Mouse (Mus musculus): ENCODE results near the gene Ptar1. TPM values are rescaled to one million over a fixed set of nuclear protein-coding genes. Genes with fewer than 3 reads are reported as not detected.

Gene Ptar1
- polyA plus RNA-seq, 2 experiments, result 5.5 to 5.6 TPM

DNA sequence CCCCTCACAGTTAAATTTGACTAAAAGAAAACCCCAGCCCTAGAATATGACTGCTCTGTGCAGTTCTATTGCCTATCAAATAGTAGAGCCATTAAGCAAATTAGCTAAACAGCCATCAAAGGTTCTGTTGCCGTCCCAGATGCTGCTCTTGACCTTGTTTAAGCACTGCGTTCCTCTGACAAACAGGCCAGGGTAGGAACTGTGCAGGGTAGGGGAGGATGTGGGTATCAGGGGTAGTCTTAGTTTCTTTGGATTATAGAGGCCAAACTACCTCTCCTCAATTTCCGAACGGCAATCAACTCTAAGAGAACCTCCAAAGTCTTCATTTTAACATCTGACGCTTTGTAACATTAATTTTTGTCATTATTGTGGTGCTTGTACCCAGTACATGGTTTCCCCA lies 34.1 kb upstream of the Ptar1 start:
- 90% methylated on average over 5 of the region's 5 CpGs for WGBS

DNA sequence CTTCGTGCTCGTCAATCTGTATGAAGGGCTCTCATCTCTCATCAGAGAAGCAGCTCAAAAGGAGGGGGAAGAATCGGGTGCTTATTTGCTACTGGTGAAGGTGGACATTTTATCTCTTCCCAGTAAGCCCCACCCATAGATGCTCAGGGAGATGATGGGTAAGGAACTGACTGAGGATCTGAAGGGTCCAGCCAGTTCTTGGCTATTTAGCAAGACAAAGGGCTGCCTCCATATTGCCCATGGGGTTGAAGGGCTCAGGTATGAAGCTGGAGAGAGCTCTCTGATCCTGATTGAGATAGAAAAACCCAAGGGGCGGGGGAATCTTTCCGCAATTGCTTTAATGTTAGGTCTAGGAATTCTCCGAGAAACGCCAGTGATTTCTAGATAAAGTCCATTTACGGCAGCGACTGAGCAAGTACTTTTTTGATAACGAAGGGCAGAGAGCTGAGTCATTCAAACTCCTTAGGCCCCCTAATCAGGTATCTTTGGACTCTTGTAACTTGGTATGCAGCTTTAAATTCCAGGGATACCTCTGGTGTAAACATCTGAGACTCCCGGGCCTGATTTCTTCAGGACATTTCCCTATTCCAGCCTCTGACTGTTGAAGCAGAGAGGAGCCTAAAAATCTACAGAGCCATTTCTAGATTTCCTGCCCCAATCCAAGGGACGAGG lies 29.8 kb upstream of the Ptar1 start:
- TF ChIP-seq POLR2A (IDR thresholded peaks at IDR 0.05; ENCODE audit: borderline replicate concordance, extremely low read depth, insufficient read depth, insufficient read length), result no peak
- Histone ChIP-seq H3K27me3 (ENCODE audit: control insufficient read depth, insufficient read depth, low read length) (no peaks in the 10 kb centered on the region), H3K36me3 (ENCODE audit: control insufficient read depth, insufficient read depth, low read length) (no peaks in the 10 kb centered on the region), H3K4me3 (replicated peaks; ENCODE audit: low read length) (no peak overlapping the region), H3K9ac (ENCODE audit: low read depth, low read length, severe bottlenecking) (no peak overlapping the region), H3K9me3 (ENCODE audit: control insufficient read depth, low read length) (no peaks in the 10 kb centered on the region), H3K4me2 (replicated peaks; ENCODE audit: low read depth, low read length, severe bottlenecking) (no peak overlapping the region), H3K4me1 (ENCODE audit: control insufficient read depth, insufficient read depth, low read length) (no peaks in the 10 kb centered on the region), H3K27ac (replicated peaks; ENCODE audit: low read depth, low read length) (no peak overlapping the region)
- no peak for DNase-seq (ENCODE audit: low spot score)
- WGBS, result 57% methylated on average over 12 of the region's 12 CpGs
- ATAC-seq (ENCODE audit: low FRiP score, low read depth), result no peak

More for the DNA sequence above, 34.1 kb upstream of the Ptar1 start:
- Histone ChIP-seq H3K27ac (replicated peaks; ENCODE audit: low read depth, low read length) (no peak overlapping the region), H3K4me3 (replicated peaks; ENCODE audit: low read length) (no peak overlapping the region), H3K4me2 (replicated peaks; ENCODE audit: low read depth, low read length, severe bottlenecking) (no peak overlapping the region), H3K36me3 (ENCODE audit: control insufficient read depth, insufficient read depth, low read length) (no peaks in the 10 kb centered on the region), H3K9me3 (ENCODE audit: control insufficient read depth, low read length) (no peaks in the 10 kb centered on the region), H3K27me3 (ENCODE audit: control insufficient read depth, insufficient read depth, low read length) (no peaks in the 10 kb centered on the region), H3K4me1 (ENCODE audit: control insufficient read depth, insufficient read depth, low read length) (no peaks in the 10 kb centered on the region), H3K9ac (ENCODE audit: low read depth, low read length, severe bottlenecking) (no peak overlapping the region)
- DNase-seq (ENCODE audit: low spot score) (no peak), ATAC-seq (ENCODE audit: low FRiP score, low read depth) (no peak)
- no peak for TF ChIP-seq POLR2A (IDR thresholded peaks at IDR 0.05; ENCODE audit: borderline replicate concordance, extremely low read depth, insufficient read depth, insufficient read length)

DNA sequence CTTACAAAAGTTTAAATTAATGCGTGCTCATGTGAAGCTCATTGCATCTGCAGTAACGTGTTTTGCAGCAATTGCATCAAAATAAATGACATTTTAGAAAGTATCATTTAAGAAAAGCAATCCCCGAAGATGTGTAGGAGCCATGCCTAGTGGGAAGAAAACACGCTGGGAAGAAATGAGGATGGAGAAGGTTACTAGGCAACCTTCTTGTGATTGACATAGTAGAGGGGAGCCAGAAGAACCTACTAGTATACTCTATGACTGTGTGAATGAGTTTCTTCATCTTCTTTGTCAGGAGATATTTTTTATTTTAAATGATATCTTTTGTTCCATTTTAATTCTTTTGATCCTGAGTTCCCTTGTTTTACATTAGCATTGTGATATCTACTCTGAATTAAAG lies 28.9 kb upstream of the Ptar1 start:
- DNase-seq (ENCODE audit: low spot score) (no peak), ATAC-seq (ENCODE audit: low FRiP score, low read depth) (no peak)
- Histone ChIP-seq H3K36me3 (ENCODE audit: control insufficient read depth, insufficient read depth, low read length) (no peaks in the 10 kb centered on the region), H3K27ac (replicated peaks; ENCODE audit: low read depth, low read length) (no peak overlapping the region), H3K4me3 (replicated peaks; ENCODE audit: low read length) (no peak overlapping the region), H3K4me2 (replicated peaks; ENCODE audit: low read depth, low read length, severe bottlenecking) (no peak overlapping the region), H3K4me1 (ENCODE audit: control insufficient read depth, insufficient read depth, low read length) (no peaks in the 10 kb centered on the region), H3K9me3 (ENCODE audit: control insufficient read depth, low read length) (no peaks in the 10 kb centered on the region), H3K9ac (ENCODE audit: low read depth, low read length, severe bottlenecking) (no peak overlapping the region), H3K27me3 (ENCODE audit: control insufficient read depth, insufficient read depth, low read length) (no peaks in the 10 kb centered on the region)
- WGBS, result 85% methylated on average over 4 of the region's 4 CpGs
- TF ChIP-seq POLR2A (IDR thresholded peaks at IDR 0.05; ENCODE audit: borderline replicate concordance, extremely low read depth, insufficient read depth, insufficient read length), result no peak

DNA sequence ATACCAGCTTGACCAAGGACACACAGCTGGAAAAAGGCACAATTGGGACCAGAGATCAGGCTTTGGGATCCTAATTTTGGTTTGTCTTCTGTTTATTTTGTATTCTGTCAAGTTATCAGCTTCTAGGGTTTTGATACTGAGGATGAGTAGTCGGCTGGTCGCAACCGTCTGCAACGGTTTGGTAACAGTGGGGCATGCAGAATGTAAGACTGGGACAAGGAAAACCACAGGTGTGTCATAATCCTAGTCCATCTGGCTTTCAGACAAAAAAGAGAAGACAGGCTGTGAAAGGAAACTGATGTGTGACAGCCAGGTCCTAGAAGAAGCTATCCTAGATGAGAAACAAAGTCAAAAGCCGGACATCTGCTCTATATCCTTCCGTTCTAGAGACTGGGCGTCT lies 23.1 kb upstream of the Ptar1 start:
- H3K4me2 ChIP-seq (replicated peaks; ENCODE audit: low read depth, low read length, severe bottlenecking), result no peak overlapping the region
- DNase-seq (ENCODE audit: low spot score) (no peak), ATAC-seq (ENCODE audit: low FRiP score, low read depth) (no peak)
- no peak overlapping the region for H3K27ac ChIP-seq (replicated peaks; ENCODE audit: low read depth, low read length)
- no peak for TF ChIP-seq POLR2A (IDR thresholded peaks at IDR 0.05; ENCODE audit: borderline replicate concordance, extremely low read depth, insufficient read depth, insufficient read length)
- H3K9ac ChIP-seq (ENCODE audit: low read depth, low read length, severe bottlenecking), result no peak overlapping the region
- no peaks in the 10 kb centered on the region for H3K9me3 ChIP-seq (ENCODE audit: control insufficient read depth, low read length)
- no peaks in the 10 kb centered on the region for H3K4me1 ChIP-seq (ENCODE audit: control insufficient read depth, insufficient read depth, low read length)
- no peak overlapping the region for H3K4me3 ChIP-seq (replicated peaks; ENCODE audit: low read length)
- no peaks in the 10 kb centered on the region for H3K27me3 ChIP-seq (ENCODE audit: control insufficient read depth, insufficient read depth, low read length)
- WGBS, result 90% methylated on average over 7 of the region's 7 CpGs
- H3K36me3 ChIP-seq (ENCODE audit: control insufficient read depth, insufficient read depth, low read length), result no peaks in the 10 kb centered on the region

DNA sequence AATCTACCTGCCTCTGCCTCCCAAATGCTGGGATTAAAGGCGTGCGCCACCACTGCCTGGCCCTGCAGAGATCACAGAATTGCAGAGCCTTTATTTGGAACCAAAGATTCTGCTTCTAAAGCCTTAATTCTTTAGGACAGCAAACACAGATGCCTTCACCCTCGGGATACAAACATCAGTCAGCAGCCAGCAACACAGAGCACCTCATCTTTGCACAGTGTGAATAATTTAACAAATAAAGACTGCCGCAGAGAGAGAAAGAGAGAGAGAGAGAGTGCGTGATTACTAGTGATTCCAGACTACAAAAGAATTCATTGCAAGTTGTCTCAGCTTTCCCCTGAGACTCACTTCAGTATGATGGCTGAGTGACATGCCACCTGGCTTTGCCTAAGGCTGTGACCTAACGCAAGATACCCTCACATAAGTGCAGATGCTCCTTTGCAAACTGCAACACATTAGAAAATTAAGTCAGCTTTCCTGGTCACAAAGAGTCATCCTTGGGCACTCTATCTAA lies 19.0 kb upstream of the Ptar1 start:
- ATAC-seq (ENCODE audit: low FRiP score, low read depth), result no peak
- WGBS, result 65% methylated on average over 6 of the region's 6 CpGs
- no peak for DNase-seq (ENCODE audit: low spot score)
- Histone ChIP-seq H3K9ac (ENCODE audit: low read depth, low read length, severe bottlenecking) (no peak overlapping the region), H3K36me3 (ENCODE audit: control insufficient read depth, insufficient read depth, low read length) (no peaks in the 10 kb centered on the region), H3K4me2 (replicated peaks; ENCODE audit: low read depth, low read length, severe bottlenecking) (no peak overlapping the region), H3K9me3 (ENCODE audit: control insufficient read depth, low read length) (no peaks in the 10 kb centered on the region), H3K4me3 (replicated peaks; ENCODE audit: low read length) (no peak overlapping the region), H3K27me3 (ENCODE audit: control insufficient read depth, insufficient read depth, low read length) (no peaks in the 10 kb centered on the region), H3K4me1 (ENCODE audit: control insufficient read depth, insufficient read depth, low read length) (no peaks in the 10 kb centered on the region), H3K27ac (replicated peaks; ENCODE audit: low read depth, low read length) (no peak overlapping the region)
- no peak for TF ChIP-seq POLR2A (IDR thresholded peaks at IDR 0.05; ENCODE audit: borderline replicate concordance, extremely low read depth, insufficient read depth, insufficient read length)
